Mouse (Mus musculus): ENCODE data around the gene Vgll1. TPM values are rescaled to one million over a fixed set of nuclear protein-coding genes. Genes with fewer than 3 reads are reported as not detected.

Gene Vgll1
- polyA plus RNA-seq, 1 experiment, result not detected

DNA sequence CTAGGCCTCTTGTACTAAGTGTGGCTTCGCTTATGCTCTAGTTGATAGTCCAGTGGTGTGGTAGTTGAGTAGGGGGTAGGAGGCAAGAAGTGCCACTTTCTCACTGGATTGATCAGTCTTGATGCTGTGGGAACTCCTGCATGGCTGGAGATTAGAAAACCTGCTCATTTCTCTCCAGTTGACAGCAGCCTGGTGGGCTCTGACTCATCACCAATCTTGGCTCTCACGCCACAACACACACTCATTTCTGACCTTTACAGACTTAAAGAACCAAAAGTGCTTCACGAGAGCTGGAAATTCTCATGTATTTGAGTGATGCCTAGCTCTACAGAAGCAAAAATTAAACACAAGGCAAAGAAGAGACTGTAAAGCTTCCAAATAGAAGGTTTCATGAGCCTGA is 19.1 kb downstream of the Vgll1 start:
- WGBS, result 80% methylated on average over 3 of the region's 3 CpGs
- Histone ChIP-seq H3K4me3 (replicated peaks; ENCODE audit: control insufficient read depth, low read depth, low read length) (no peak overlapping the region), H3K27ac (ENCODE audit: control insufficient read depth, insufficient read depth, low read depth, low read length, poor library complexity) (no peak overlapping the region), H3K4me1 (ENCODE audit: control insufficient read depth, insufficient read depth, low read length) (no peaks in the 10 kb centered on the region)
- TF ChIP-seq POLR2A (IDR thresholded peaks at IDR 0.05; ENCODE audit: borderline replicate concordance, control insufficient read depth, low read depth, low read length) (no peak), CTCF (IDR thresholded peaks at IDR 0.05; ENCODE audit: control insufficient read depth, insufficient read depth, low read length) (no peak)

DNA sequence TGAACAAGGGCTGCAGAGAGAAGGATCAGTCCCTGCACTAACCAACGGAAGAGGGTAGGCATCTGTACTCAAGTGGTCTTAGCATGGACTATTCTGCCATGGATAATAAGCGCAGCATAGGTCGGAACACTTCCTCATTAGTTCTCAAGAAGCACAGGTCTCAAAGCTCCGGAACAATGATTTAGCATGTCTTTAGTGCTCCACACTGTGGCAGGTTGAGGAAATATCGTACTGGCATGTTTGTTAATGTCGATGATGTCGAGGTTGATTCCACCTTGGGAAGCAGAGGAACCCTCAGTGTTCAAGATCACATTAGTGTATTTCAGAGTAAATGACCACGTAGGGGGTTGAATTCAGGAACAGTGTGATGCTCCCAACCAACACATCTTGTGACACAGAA is 30.2 kb downstream of the Vgll1 start:
- no peak for TF ChIP-seq CTCF (IDR thresholded peaks at IDR 0.05; ENCODE audit: control insufficient read depth, insufficient read depth, low read length)
- no peak for TF ChIP-seq POLR2A (IDR thresholded peaks at IDR 0.05; ENCODE audit: borderline replicate concordance, control insufficient read depth, low read depth, low read length)
- H3K4me3 ChIP-seq (replicated peaks; ENCODE audit: control insufficient read depth, low read depth, low read length), result no peak overlapping the region
- H3K4me1 ChIP-seq (ENCODE audit: control insufficient read depth, insufficient read depth, low read length), result no peaks in the 10 kb centered on the region
- 53% methylated on average over 8 of the region's 8 CpGs for WGBS
- H3K27ac ChIP-seq (ENCODE audit: control insufficient read depth, insufficient read depth, low read depth, low read length, poor library complexity), result no peak overlapping the region

DNA sequence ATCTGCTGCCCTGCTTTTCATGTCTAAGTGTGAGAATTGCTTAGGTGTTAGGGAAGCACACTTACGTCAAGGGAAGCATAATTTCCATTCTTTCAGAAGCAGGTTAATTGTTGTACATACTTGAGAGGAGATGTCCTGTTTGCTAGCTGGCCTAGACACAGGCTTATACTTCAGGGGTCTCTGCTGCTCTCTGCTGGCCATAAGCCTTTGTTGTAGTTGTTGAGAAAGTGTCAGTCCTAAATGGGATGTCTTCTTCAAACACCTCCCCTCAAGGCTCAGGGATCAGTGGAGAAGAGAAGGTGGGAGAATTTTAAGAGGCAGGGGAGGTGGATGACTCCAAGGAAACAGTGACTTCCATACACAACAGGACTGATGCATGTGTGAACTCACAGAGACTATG is 32.9 kb downstream of the Vgll1 start:
- no peak overlapping the region for H3K4me3 ChIP-seq (replicated peaks; ENCODE audit: control insufficient read depth, low read depth, low read length)
- H3K4me1 ChIP-seq (ENCODE audit: control insufficient read depth, insufficient read depth, low read length), result no peaks in the 10 kb centered on the region
- H3K27ac ChIP-seq (ENCODE audit: control insufficient read depth, insufficient read depth, low read depth, low read length, poor library complexity), result no peak overlapping the region
- 71% methylated on average over 1 of the region's 1 CpGs for WGBS
- no peak for TF ChIP-seq CTCF (IDR thresholded peaks at IDR 0.05; ENCODE audit: control insufficient read depth, insufficient read depth, low read length)
- no peak for TF ChIP-seq POLR2A (IDR thresholded peaks at IDR 0.05; ENCODE audit: borderline replicate concordance, control insufficient read depth, low read depth, low read length)

DNA sequence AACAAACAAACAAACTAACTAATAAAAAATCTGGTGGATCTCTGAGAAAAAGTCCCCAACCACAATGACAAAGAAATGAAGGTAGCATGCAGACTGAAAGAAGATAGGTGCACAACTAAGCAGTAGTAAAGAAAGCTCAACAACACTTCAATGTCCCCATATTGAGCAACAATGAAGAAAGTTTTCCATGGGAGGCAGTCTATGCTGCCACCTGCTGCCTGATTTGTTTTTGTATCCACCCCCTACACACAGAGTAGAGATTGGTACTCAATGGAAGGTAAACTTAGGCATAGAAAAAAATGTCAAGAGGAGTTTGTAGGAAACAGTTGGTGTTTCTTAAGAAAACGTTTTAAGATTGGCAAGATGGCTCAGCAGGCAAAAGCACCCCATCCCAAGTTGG is 42.7 kb downstream of the Vgll1 start:
- no peaks in the 10 kb centered on the region for H3K4me1 ChIP-seq (ENCODE audit: control insufficient read depth, insufficient read depth, low read length)
- no peak overlapping the region for H3K4me3 ChIP-seq (replicated peaks; ENCODE audit: control insufficient read depth, low read depth, low read length)
- TF ChIP-seq POLR2A (IDR thresholded peaks at IDR 0.05; ENCODE audit: borderline replicate concordance, control insufficient read depth, low read depth, low read length) (no peak), CTCF (IDR thresholded peaks at IDR 0.05; ENCODE audit: control insufficient read depth, insufficient read depth, low read length) (no peak)
- 27% methylated on average over 1 of the region's 1 CpGs for WGBS
- H3K27ac ChIP-seq (ENCODE audit: control insufficient read depth, insufficient read depth, low read depth, low read length, poor library complexity), result no peak overlapping the region

DNA sequence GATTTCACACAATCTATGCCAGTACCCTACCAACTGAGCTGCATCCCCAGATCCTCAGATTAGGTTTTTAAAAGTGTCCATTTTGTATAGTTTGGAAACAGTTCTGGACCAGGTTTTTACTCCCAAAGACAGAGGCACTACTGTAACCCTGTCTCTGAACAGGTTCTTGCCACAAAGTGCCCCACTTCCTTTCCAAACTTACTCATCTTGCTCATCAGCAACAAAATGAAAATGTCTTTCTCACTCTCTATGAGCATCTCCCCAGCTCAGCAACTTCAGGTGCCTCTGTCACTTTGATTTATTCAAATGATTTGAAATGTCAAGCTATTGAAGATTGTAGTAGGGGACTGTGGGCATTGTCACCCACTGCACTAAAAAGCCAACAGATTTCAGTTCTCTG is 49.7 kb downstream of the Vgll1 start:
- TF ChIP-seq POLR2A (IDR thresholded peaks at IDR 0.05; ENCODE audit: borderline replicate concordance, control insufficient read depth, low read depth, low read length) (no peak), CTCF (IDR thresholded peaks at IDR 0.05; ENCODE audit: control insufficient read depth, insufficient read depth, low read length) (no peak)
- H3K27ac ChIP-seq (ENCODE audit: control insufficient read depth, insufficient read depth, low read depth, low read length, poor library complexity), result no peak overlapping the region
- H3K4me3 ChIP-seq (replicated peaks; ENCODE audit: control insufficient read depth, low read depth, low read length), result no peak overlapping the region
- H3K4me1 ChIP-seq (ENCODE audit: control insufficient read depth, insufficient read depth, low read length), result no peaks in the 10 kb centered on the region

DNA sequence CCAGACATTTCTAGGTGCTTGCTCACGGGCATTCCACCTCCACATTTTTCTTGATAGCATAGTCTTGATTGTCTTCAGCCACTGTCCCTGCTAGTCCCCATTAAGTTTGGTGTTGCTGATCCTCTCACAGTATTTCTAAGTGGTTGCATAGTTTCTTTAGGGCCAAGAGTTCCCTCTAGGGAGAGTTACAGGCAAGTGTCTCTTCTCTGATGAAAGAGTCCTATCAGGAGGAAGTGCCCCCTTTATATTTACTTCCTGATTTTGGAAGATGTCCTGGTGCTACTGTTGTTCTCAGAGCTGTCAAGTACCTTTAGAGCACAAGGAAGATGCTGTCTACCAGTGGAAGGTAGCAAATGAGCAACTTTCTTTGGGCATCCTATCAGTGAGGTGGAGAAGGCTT is 65.6 kb downstream of the Vgll1 start:
- Histone ChIP-seq H3K4me3 (replicated peaks; ENCODE audit: control insufficient read depth, low read depth, low read length) (no peak overlapping the region), H3K27ac (ENCODE audit: control insufficient read depth, insufficient read depth, low read depth, low read length, poor library complexity) (no peak overlapping the region), H3K4me1 (ENCODE audit: control insufficient read depth, insufficient read depth, low read length) (no peaks in the 10 kb centered on the region)
- 91% methylated on average over 1 of the region's 1 CpGs for whole genome bisulfite sequencing
- TF ChIP-seq CTCF (IDR thresholded peaks at IDR 0.05; ENCODE audit: control insufficient read depth, insufficient read depth, low read length) (no peak), POLR2A (IDR thresholded peaks at IDR 0.05; ENCODE audit: borderline replicate concordance, control insufficient read depth, low read depth, low read length) (no peak)

Other genes with a start within 250 kb of the Vgll1 start
- not detected in 2 replicates for gene Adgrg4, start 217.9 kb upstream of the Vgll1 start, polyA plus RNA-seq (2011; ENCODE audit: insufficient read depth, insufficient read length, low replicate concordance, missing spikeins)
- gene Brs3, start 45.0 kb upstream of the Vgll1 start, polyA plus RNA-seq (2011; ENCODE audit: insufficient read depth, insufficient read length, low replicate concordance, missing spikeins), result not detected in 2 replicates
- 24.4 and 34.6 TPM in 2 replicates for gene Htatsf1, start 34.5 kb upstream of the Vgll1 start, polyA plus RNA-seq (2011; ENCODE audit: insufficient read depth, insufficient read length, low replicate concordance, missing spikeins)
- gene Cd40lg, start 124.0 kb downstream of the Vgll1 start, polyA plus RNA-seq (2011; ENCODE audit: insufficient read depth, insufficient read length, low replicate concordance, missing spikeins), result not detected in 2 replicates